Mouse (Mus musculus): ENCODE measurements around the gene 5730522E02Rik.

- TF ChIP-seq POLR2A (IDR thresholded peaks at IDR 0.05; ENCODE audit: control insufficient read depth, low read depth, low read length) (no peak), CTCF (IDR thresholded peaks at IDR 0.05; ENCODE audit: control insufficient read depth, insufficient read depth, insufficient replicate concordance, low read depth, low read length) (no peak)
Observed at GRCm38 (mm10) chr11:26129054-26129453, 81.5 kb downstream of the 5730522E02Rik start.
